Mouse (Mus musculus): ENCODE measurements at regions not wholly inside any gene's neighbourhood (a gene's known extent, or its start where the extent isn't known, plus 50 kb on each side); places are given as distances from the start of the nearest gene placed in this dataset.

DNA sequence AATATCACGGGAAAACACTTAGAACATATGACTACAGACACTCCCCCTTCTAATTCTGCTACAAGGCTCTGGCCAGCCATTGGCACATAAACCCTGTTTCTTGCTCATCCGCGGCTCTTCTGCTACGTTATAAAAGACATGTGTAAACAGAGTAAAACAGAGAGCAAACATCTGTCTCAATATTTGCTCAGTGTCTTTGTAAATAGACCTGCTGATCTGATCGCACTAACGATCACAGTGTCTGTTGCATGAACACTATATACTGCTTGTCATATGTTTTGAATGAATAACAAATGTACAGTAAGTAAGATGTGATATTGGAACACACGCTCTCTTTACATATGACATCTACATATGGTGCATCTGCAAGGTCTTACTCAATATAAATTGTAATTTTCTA, 325.1 kb upstream of the Fam98a start:
- TF ChIP-seq EP300 (IDR thresholded peaks at IDR 0.05; ENCODE audit: low read depth) (no peak), CTCF (IDR thresholded peaks at IDR 0.05; ENCODE audit: low read depth) (no peak)
